Mouse (Mus musculus): Measurements from ENCODE around the gene Stk10. TPM values are rescaled to one million over a fixed set of nuclear protein-coding genes. Genes with fewer than 3 reads are reported as not detected.

The Stk10 gene
- polyA plus RNA-seq, 1 experiment: 82.8 TPM

DNA sequence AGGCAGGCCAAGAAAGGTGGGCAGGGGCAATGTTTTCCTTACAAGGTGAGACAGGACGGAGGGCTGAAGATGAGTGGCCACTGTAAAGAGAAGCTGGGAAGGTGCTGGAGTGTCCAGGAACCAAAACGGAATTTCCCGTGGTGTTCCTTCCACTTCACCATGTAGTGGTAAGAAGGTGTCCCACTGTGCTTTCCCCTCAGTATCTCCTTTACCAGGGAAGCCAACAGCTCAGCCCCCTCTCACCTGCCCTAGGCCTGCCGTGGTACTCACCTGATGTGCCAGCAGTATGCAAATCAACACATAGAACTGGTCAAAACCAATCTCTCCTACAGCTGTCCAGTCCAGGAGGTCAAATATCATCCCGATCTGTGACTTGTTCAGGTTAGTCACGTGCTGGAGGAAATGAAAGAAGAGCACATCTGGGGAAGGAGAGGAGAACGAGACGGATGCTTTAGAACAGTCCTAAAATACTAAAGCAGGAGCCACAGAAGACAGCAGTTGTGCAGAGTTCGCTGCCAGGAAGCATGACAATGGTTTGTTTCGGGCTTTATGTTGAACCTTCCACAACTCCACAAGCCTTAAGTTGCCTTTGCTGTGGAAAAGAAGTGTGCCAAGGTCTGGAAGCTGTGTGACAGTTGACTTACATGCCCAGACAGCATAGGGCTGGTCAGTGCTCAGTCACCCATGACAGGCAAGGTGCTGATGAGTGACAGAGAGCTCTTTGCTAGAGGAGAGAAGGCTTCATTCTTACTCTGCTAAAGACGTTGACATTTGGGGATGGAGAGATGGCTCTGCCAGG lies 8.8 kb upstream of the Stk10 start:
- no peaks in the 10 kb centered on the region for H3K4me1 ChIP-seq (ENCODE audit: control insufficient read depth, insufficient read depth, insufficient read length)
- no peaks in the 10 kb centered on the region for H3K36me3 ChIP-seq (ENCODE audit: control insufficient read depth, insufficient read depth, low read length)
- H3K4me3 ChIP-seq (ENCODE audit: extremely low read depth, insufficient read depth, insufficient read length): no peak overlapping the region
- no peak for DNase-seq (ENCODE audit: low read depth in 1 of 2, low spot score in 2 of 2)
- no peak for TF ChIP-seq CTCF (IDR thresholded peaks at IDR 0.05; ENCODE audit: extremely low read depth, insufficient read depth, insufficient read length, insufficient replicate concordance)
- no peak for TF ChIP-seq POLR2A (IDR thresholded peaks at IDR 0.05; ENCODE audit: low read depth, low read length)
- H3K27me3 ChIP-seq (ENCODE audit: control insufficient read depth, insufficient read depth, low read length): no peaks in the 10 kb centered on the region
- H3K27ac ChIP-seq (ENCODE audit: insufficient read depth, low read length): no peak overlapping the region
- WGBS: 87% methylated on average over 11 of the region's 11 CpGs

GRCm38 (mm10) chr11:32527006-32527405 lies 6.1 kb upstream of the Stk10 start:
- Histone ChIP-seq H3K36me3 (ENCODE audit: control insufficient read depth, insufficient read depth, low read length) (no peaks in the 10 kb centered on the region), H3K27me3 (ENCODE audit: control insufficient read depth, insufficient read depth, low read length) (no peaks in the 10 kb centered on the region), H3K4me3 (ENCODE audit: extremely low read depth, insufficient read depth, insufficient read length) (no peak overlapping the region), H3K27ac (ENCODE audit: insufficient read depth, low read length) (no peak overlapping the region), H3K4me1 (ENCODE audit: control insufficient read depth, insufficient read depth, insufficient read length) (no peaks in the 10 kb centered on the region)
- TF ChIP-seq POLR2A (IDR thresholded peaks at IDR 0.05; ENCODE audit: low read depth, low read length): no peak
- TF ChIP-seq CTCF (IDR thresholded peaks at IDR 0.05; ENCODE audit: extremely low read depth, insufficient read depth, insufficient read length, insufficient replicate concordance): no peak
- WGBS: 97% methylated on average over 4 of the region's 4 CpGs
- no peak for DNase-seq (ENCODE audit: low read depth in 1 of 2, low spot score in 2 of 2)

GRCm38 (mm10) chr11:32530151-32530550 lies 3.0 kb upstream of the Stk10 start:
- Histone ChIP-seq H3K36me3 (ENCODE audit: control insufficient read depth, insufficient read depth, low read length) (no peaks in the 10 kb centered on the region; the same call in 1 of the 2 replicates), H3K4me3 (ENCODE audit: extremely low read depth, insufficient read depth, insufficient read length) (no peak overlapping the region), H3K4me1 (ENCODE audit: control insufficient read depth, insufficient read depth, insufficient read length) (no peaks in the 10 kb centered on the region; the same call in 1 of the 2 replicates), H3K27ac (ENCODE audit: insufficient read depth, low read length) (no peak overlapping the region), H3K27me3 (ENCODE audit: control insufficient read depth, insufficient read depth, low read length) (no peaks in the 10 kb centered on the region)
- DNase-seq (ENCODE audit: low read depth in 1 of 2, low spot score in 2 of 2): peak in 1 of 2 experiments; percentile 54
- TF ChIP-seq POLR2A (IDR thresholded peaks at IDR 0.05; ENCODE audit: low read depth, low read length): no peak
- TF ChIP-seq CTCF (IDR thresholded peaks at IDR 0.05; ENCODE audit: extremely low read depth, insufficient read depth, insufficient read length, insufficient replicate concordance): peak; percentile 67; the same call in 1 of the 2 replicates
- 75% methylated on average over 1 of the region's 1 CpGs for WGBS

GRCm38 (mm10) chr11:32531871-32532764 lies 987 bp upstream of the Stk10 start, which contains the start of gene Efcab9:
TSS of gene Efcab9 (minus strand) at chr11:32532081.
- TF ChIP-seq CTCF (IDR thresholded peaks at IDR 0.05; ENCODE audit: extremely low read depth, insufficient read depth, insufficient read length, insufficient replicate concordance) (no peak), POLR2A (IDR thresholded peaks at IDR 0.05; ENCODE audit: low read depth, low read length) (no peak)
- H3K27me3 ChIP-seq (ENCODE audit: control insufficient read depth, insufficient read depth, low read length): no peaks in the 10 kb centered on the region
- peak within 1 kb of the TSS; percentile 80 for H3K4me3 ChIP-seq (ENCODE audit: extremely low read depth, insufficient read depth, insufficient read length)
- H3K27ac ChIP-seq (ENCODE audit: insufficient read depth, low read length): peak within 1 kb of the TSS; percentile 93
- no peak for DNase-seq (ENCODE audit: low read depth in 1 of 2, low spot score in 2 of 2)
- H3K36me3 ChIP-seq (ENCODE audit: control insufficient read depth, insufficient read depth, low read length): peaks cover 2% of the 10 kb centered on the region; the same call in 1 of the 2 replicates
- peaks cover 8% of the 10 kb centered on the region; the same call in 1 of the 2 replicates for H3K4me1 ChIP-seq (ENCODE audit: control insufficient read depth, insufficient read depth, insufficient read length)
- WGBS: 5% methylated on average over 33 of the region's 33 CpGs

DNA sequence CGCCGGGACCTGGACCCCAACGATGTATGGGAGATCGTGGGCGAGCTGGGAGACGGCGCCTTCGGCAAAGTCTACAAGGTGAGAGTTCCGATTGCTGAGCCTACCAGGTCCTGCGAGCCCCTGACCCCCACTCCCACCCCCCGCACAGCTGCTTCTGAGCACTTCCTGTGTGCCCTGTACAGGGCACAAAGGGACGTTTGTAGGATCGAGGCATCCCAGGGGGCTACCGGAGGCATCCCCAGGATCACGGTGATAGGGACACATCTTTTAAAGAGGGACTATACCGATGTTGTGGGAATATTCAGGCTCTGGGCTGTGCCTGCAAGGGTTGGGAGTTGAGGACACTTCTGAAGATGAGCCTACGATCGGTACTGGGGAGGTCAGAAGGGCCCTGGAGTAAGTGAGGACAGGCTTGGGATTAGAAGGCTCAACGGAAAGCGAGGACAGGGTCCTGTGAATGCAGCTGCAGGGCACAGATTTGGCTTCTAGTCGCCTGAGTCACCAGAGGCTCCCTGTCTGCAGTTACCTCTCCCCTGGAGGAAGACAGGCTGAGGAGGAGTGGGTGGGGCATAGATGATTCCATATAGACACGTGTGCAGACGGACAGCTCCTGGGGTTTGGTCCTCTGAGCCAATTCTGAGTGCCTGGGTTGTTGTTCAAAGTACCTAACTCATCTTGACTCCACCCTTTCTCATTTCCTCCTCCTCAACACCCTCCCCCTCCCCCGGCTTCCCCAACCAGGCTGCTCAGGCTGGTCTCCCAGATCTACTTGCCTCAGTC lies 567 bp downstream of the Stk10 start:
- under 1% methylated on average over 24 of the region's 24 CpGs for WGBS
- H3K27ac ChIP-seq (ENCODE audit: insufficient read depth, low read length): peak overlapping the region; percentile 92
- TF ChIP-seq CTCF (IDR thresholded peaks at IDR 0.05; ENCODE audit: extremely low read depth, insufficient read depth, insufficient read length, insufficient replicate concordance) (no peak), POLR2A (IDR thresholded peaks at IDR 0.05; ENCODE audit: low read depth, low read length) (peak; percentile 80)

More for the DNA sequence above, 567 bp downstream of the Stk10 start:
- peak overlapping the region; percentile 86 for H3K4me3 ChIP-seq (ENCODE audit: extremely low read depth, insufficient read depth, insufficient read length)
- no peaks in the 10 kb centered on the region for H3K27me3 ChIP-seq (ENCODE audit: control insufficient read depth, insufficient read depth, low read length)
- peak; percentile 70 to 84 for DNase-seq (ENCODE audit: low read depth in 1 of 2, low spot score in 2 of 2)
- H3K36me3 ChIP-seq (ENCODE audit: control insufficient read depth, insufficient read depth, low read length): peaks cover 2% of the 10 kb centered on the region; the same call in 1 of the 2 replicates
- peaks cover 17% of the 10 kb centered on the region; the same call in 1 of the 2 replicates for H3K4me1 ChIP-seq (ENCODE audit: control insufficient read depth, insufficient read depth, insufficient read length)
